16 mouse cellular contexts compared by ENCODE assay signal in the genomic region with DNA sequence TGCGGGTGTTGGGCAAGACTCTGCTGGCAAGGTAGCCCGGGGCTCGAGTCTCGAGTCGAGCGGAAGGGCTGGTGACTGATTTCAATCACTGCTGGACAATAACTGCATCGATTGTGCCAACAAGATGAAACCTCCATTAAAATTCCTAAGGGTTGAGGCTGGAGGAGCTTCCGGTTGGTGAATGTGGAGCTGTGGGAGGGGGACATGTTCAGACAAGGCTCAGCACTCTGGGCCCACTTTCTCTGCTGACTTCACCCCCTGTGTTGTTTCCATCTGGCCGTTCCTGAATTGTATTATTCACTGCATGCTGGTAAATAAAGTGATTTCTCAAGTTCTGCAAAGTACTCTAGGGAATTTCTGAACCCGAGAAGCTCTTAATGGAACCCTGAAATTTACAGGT.
"Had no signal": no experiment of that assay in that cellular context is flagged by ENCODE, and none has a peak within 500 bp of the region (broad histone marks: within the 10 kb centered on the region; RNA-seq: fewer than 3 reads in every experiment).

No protein-coding gene starts in this region.

- H3K9ac ChIP-seq: liver, postnatal 0 days; lung, embryonic 15.5 days; midbrain, embryonic 12.5 days; midbrain, embryonic 15.5 days; neural tube, embryonic 12.5 days; stomach, embryonic 15.5 days had no signal

- DNase-seq: liver, postnatal 0 days; lung, adult 2 months; lung, postnatal 14 days; lung, postnatal 36 days; right cerebral cortex, postnatal 14 days; thymus, adult 2 months; thymus, postnatal 36 days had no signal

- H3K9me3 ChIP-seq: lung, embryonic 15.5 days; midbrain, embryonic 10.5 days; midbrain, embryonic 12.5 days; midbrain, embryonic 15.5 days; neural tube, embryonic 12.5 days; stomach, embryonic 15.5 days had no signal

- H3K27me3 ChIP-seq: lung, embryonic 15.5 days; midbrain, embryonic 15.5 days; neural tube, embryonic 12.5 days; stomach, embryonic 15.5 days had no signal

- H3K4me3 ChIP-seq: lung, embryonic 15.5 days; midbrain, embryonic 10.5 days; midbrain, embryonic 12.5 days; midbrain, embryonic 15.5 days; neural tube, embryonic 12.5 days; stomach, embryonic 15.5 days had no signal

- H3K4me1 ChIP-seq: lung, embryonic 15.5 days; midbrain, embryonic 15.5 days; neural tube, embryonic 12.5 days; stomach, embryonic 15.5 days had no signal

- ATAC-seq: liver, postnatal 0 days; lung, postnatal 0 days; midbrain, embryonic 15.5 days had no signal

- H3K36me3 ChIP-seq: lung, embryonic 15.5 days; midbrain, embryonic 10.5 days; midbrain, embryonic 12.5 days; midbrain, embryonic 15.5 days; neural tube, embryonic 12.5 days; stomach, embryonic 15.5 days had no signal

- H3K27ac ChIP-seq: lung, embryonic 15.5 days; macrophage; midbrain, embryonic 10.5 days; midbrain, embryonic 12.5 days; midbrain, embryonic 15.5 days; neural tube, embryonic 12.5 days; stomach, embryonic 15.5 days; stomach, postnatal 0 days had no signal
